Mouse (Mus musculus): ENCODE data around the gene Ppip5k2.

Ppip5k2 gene

DNA sequence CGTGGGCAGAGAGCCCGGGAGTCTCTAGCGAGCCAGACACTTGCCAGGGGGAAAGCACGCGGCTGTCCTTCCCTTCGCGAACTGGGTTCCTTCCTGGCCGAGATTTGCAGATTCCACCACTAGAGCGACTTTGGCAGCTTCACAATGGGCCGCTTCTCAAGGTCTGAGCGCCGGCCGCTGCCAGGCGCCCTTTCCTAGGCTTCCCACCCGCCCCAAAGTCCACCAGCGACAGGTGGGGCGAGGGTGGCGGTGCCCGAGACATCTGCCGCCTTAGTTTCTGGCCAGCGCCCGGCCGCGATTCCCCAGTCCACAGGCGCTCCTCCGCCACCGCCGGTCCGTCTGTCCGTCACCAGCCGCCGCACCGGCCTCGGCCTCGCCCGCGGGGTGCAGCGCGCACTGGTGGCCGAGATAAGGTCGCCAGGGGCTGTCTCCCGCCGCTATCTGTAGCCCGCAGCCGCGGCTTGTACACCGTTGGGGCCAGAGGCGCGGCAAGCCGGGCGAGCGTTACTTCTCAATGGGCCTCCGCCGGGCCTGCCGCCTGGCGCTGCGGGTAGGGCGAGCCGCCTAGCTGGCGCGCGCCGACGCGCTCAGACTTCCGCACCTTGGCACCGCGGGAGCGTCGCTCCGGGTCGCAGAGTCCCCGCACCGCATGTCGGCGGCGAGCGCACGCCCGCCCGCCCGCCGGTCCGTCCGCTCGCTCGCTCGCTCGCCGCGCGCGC is 109.4 kb downstream of the Ppip5k2 start:
- DNase-seq (ENCODE audit: low spot score): peak; percentile 65

GRCm38 (mm10) chr1:97659405-97659804 is 110.8 kb downstream of the Ppip5k2 start:
- no peak for DNase-seq (ENCODE audit: low spot score)

DNA sequence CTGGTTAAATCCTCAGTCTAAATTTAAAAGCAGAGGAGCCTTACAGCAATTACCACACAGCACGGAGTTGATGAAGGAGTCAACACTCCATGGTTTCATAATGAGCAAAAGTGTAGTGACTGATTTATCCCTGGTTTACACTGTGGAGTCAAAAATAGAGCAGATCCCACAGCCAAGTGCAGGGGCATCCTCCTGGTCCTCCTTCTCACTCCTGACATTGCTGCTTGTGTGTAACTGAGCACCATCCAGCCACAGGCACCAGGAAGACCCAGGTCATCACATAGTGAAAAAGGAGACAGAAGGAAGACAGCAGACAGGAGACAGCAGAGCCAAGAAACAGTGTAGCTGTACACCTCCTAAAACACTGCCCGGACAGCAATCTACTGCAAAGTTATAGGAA is 112.4 kb downstream of the Ppip5k2 start:
- no peak for DNase-seq (ENCODE audit: low spot score)

- no peak for DNase-seq (ENCODE audit: low spot score)
Measured at GRCm38 (mm10) chr1:97657201-97657600, 113.0 kb downstream of the Ppip5k2 start.

Measured in urinary bladder, postnatal 14 days (tissue).